Mouse (Mus musculus) G1E-ER4 (cell line): ENCODE measurements around the gene Cdcp2. TPM values are rescaled to one million over a fixed set of nuclear protein-coding genes. Genes with fewer than 3 reads are reported as not detected.

Experiments
- GATA1 ChIP-seq: IDR thresholded peaks from one replicate; pipeline ENCODE4 v1.8.0; 2012; ENCODE audit warnings: low read length, inconsistent platforms
- polyA plus RNA-seq: library from polyadenylated mRNA; stranded (reverse); fragments of >175 nt; gene quantifications from 2 replicates; pipeline ENCODE4 v1.2.3, GENCODE M21; 2012

Cdcp2 gene
- polyA plus RNA-seq, 1 experiment = not detected

- no peak for TF ChIP-seq GATA1
These were observed 43.3 kb downstream of the Cdcp2 start for GRCm38 (mm10) chr4:107139836-107140631.

GRCm38 (mm10) chr4:107143511-107143910 is 46.8 kb downstream of the Cdcp2 start:
- TF ChIP-seq GATA1 = no peak

DNA sequence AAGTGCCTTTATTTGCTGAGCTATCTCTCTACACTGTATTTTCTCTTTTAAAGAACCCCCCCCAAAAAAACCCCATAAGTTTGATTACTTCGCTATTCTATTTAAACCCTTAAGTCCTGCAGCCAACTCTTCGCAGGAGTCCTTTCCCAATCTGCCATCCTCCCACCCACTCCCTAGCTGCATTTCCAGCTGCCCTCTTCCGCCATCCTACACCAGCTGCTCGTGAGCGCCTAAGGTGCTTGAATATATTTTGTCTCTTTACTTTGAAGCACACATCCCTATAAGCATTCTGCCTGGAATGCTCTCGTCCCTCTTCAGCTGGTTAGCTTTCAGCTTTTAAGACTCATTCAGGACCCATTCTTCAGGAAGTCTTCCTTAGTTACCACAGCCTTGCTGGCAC is 54.3 kb downstream of the Cdcp2 start:
- TF ChIP-seq GATA1 = no peak

- no peak for TF ChIP-seq GATA1
These were observed 55.9 kb downstream of the Cdcp2 start for GRCm38 (mm10) chr4:107152571-107152970.

GRCm38 (mm10) chr4:107156983-107157401 is 60.3 kb downstream of the Cdcp2 start:
- no peak for TF ChIP-seq GATA1

DNA sequence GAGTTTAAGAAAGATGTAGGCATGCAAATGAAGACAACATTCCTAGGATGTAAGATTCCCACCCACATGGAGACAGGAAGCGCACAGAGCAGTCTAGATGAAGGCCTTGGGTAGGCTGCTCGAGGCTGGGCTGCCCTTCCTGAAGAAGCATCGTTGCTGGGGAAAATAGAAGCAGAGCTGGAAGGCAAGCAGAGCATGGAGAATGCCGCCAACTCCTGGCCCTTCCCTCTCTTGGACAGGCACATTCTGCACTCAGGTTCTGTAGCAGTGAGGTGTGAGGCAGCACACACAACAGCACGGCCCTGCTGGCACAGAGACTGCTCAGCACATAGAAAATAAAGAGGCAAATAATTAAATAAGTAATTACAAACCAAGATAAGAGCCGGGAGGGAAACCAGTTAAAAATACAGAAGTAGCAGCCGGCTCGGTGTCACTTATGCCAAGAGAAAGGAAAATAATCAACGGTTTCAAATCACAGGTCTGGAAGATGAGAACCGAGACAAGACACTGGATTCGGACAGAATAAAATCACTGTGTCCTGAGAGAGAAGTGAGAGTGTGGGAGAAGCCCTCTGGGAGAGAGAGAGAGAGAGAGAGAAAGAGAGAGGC is 62.6 kb downstream of the Cdcp2 start:
- no peak for TF ChIP-seq GATA1

DNA sequence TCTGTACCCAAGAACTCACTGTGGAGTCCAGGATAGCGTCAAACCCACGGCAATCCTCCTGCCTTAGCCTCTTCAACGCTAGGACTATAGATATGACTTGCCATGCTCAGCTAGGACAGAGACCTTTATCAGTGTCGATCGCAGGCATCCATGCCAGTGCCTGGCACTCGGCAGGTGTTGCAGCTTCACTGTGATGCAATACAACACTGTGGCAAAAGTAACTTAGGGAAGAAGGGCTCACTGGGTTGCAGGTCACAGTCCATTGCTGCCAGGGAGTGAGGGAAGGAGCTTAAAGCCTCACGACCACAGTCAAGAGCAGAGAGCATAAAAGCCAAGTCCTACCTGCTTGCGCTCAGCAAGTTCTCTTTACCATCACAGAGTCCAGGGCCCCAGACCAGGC is 63.5 kb downstream of the Cdcp2 start:
- no peak for TF ChIP-seq GATA1

Other genes with a start within 250 kb of the Cdcp2 start
- 478 and 565 TPM in 2 replicates for gene Ssbp3, start 186.2 kb upstream of the Cdcp2 start, polyA plus RNA-seq
- gene Mrpl37, start 30.0 kb upstream of the Cdcp2 start, polyA plus RNA-seq = 52.5 and 69.3 TPM in 2 replicates
- gene Cyb5rl, start 29.9 kb upstream of the Cdcp2 start, polyA plus RNA-seq = 7.3 and 8.7 TPM in 2 replicates
- 108 and 158 TPM in 2 replicates for gene Tmem59, start 81.5 kb downstream of the Cdcp2 start, polyA plus RNA-seq
- gene Tceanc2, start 82.2 kb downstream of the Cdcp2 start, polyA plus RNA-seq = 11.8 and 22.3 TPM in 2 replicates
- gene Ldlrad1, start 112.3 kb downstream of the Cdcp2 start, polyA plus RNA-seq = not detected in 2 replicates
- gene Lrrc42, start 156.6 kb downstream of the Cdcp2 start, polyA plus RNA-seq = 12.4 and 14.1 TPM in 2 replicates
- 5.4 and 9.6 TPM in 2 replicates for gene Hspb11, start 156.7 kb downstream of the Cdcp2 start, polyA plus RNA-seq
- not detected in 2 replicates for gene Dio1, start 210.3 kb downstream of the Cdcp2 start, polyA plus RNA-seq
- 10.5 and 15.8 TPM in 2 replicates for gene Yipf1, start 217.5 kb downstream of the Cdcp2 start, polyA plus RNA-seq